ENCODE assay signal across 11 mouse cellular contexts in genomic region chr6:51069945-51070344, GRCm38 (mm10).
DNase-seq lines count a peak whose midpoint lies in the region; ATAC-seq and TF ChIP-seq lines count a peak whose summit lies in the region.
"Had no signal": no experiment of that assay in that cellular context is flagged by ENCODE, and none has a peak within 500 bp of the region (broad histone marks: within the 10 kb centered on the region; RNA-seq: fewer than 3 reads in every experiment).

No protein-coding gene starts in this region.

- WGBS in hindbrain, embryonic 10.5 days = 66% methylated on average over 5 of the region's 5 CpGs
- WGBS in hindbrain, postnatal 0 days = 33% methylated on average over 5 of the region's 5 CpGs
- WGBS in neural tube, embryonic 12.5 days = 18% methylated on average over 5 of the region's 5 CpGs
- 47% methylated on average over 5 of the region's 5 CpGs for WGBS in limb, embryonic 11.5 days
- WGBS in cerebellum, adult 2 months = 61% methylated on average over 5 of the region's 5 CpGs

- H3K4me1 ChIP-seq in hindbrain, embryonic 10.5 days (replicated peaks) = peaks cover 57% of the 10 kb centered on the region
- 0 out of 2 replicates have a peak, but pooled peaks cover 10% of the 10 kb centered on the region for H3K4me1 ChIP-seq in hindbrain, postnatal 0 days (ENCODE audit: insufficient read depth, low read length)
- H3K4me1 ChIP-seq in neural tube, embryonic 12.5 days = peaks cover 24% of the 10 kb centered on the region
- peaks cover 22% of the 10 kb centered on the region for H3K4me1 ChIP-seq in limb, embryonic 11.5 days (ENCODE audit: control insufficient read depth, insufficient read depth, low read length)
- H3K4me1 ChIP-seq in cerebellum, adult 2 months (ENCODE audit: control insufficient read depth, insufficient read depth, low read length) = no peaks in the 10 kb centered on the region

- H3K27ac ChIP-seq in hindbrain, embryonic 10.5 days = peak overlapping the region; percentile 88
- H3K27ac ChIP-seq in hindbrain, postnatal 0 days = no peak overlapping the region
- no peak overlapping the region for H3K27ac ChIP-seq in neural tube, embryonic 12.5 days
- peak overlapping the region; percentile 23; the same call in 1 of the 2 replicates for H3K27ac ChIP-seq in limb, embryonic 11.5 days (replicated peaks; ENCODE audit: low read depth, low read length)
- no peak overlapping the region for H3K27ac ChIP-seq in cerebellum, adult 2 months (ENCODE audit: insufficient read depth, low read length)

- H3K9ac ChIP-seq in hindbrain, postnatal 0 days (replicated peaks; ENCODE audit: low read length) = no peak overlapping the region
- H3K9ac ChIP-seq in neural tube, embryonic 12.5 days = no peak overlapping the region
- no peak overlapping the region for H3K9ac ChIP-seq in limb, embryonic 11.5 days (ENCODE audit: low read length)

- H3K27me3 ChIP-seq in hindbrain, embryonic 10.5 days (ENCODE audit: insufficient read depth, poor library complexity, severe bottlenecking) = 0 out of 2 replicates have a peak, but pooled peaks cover 3% of the 10 kb centered on the region
- H3K27me3 ChIP-seq in hindbrain, postnatal 0 days (ENCODE audit: insufficient read depth, low read length) = no peaks in the 10 kb centered on the region
- H3K27me3 ChIP-seq in neural tube, embryonic 12.5 days (replicated peaks) = no peaks in the 10 kb centered on the region
- no peaks in the 10 kb centered on the region for H3K27me3 ChIP-seq in limb, embryonic 11.5 days (ENCODE audit: control insufficient read depth, insufficient read depth, low read length)
- H3K27me3 ChIP-seq in cerebellum, adult 2 months (ENCODE audit: control insufficient read depth, insufficient read depth, low read length) = no peaks in the 10 kb centered on the region

- ATAC-seq in hindbrain, postnatal 0 days = no peak
- ATAC-seq in neural tube, embryonic 12.5 days (ENCODE audit: low FRiP score, low read depth) = no peak
- no peak for ATAC-seq in limb, embryonic 11.5 days (ENCODE audit: insufficient number of reproducible peaks, low FRiP score, low TSS enrichment, low read depth)

- no peak for TF ChIP-seq CTCF in hindbrain, postnatal 0 days (IDR thresholded peaks at IDR 0.05; ENCODE audit: low read depth)
- TF ChIP-seq CTCF in cerebellum, adult 2 months (IDR thresholded peaks at IDR 0.05; ENCODE audit: borderline replicate concordance, insufficient read depth, low read depth, low read length) = no peak

- H3K4me2 ChIP-seq in hindbrain, postnatal 0 days (ENCODE audit: low read depth, low read length) = no peak overlapping the region
- peak overlapping the region; percentile 19 for H3K4me2 ChIP-seq in neural tube, embryonic 12.5 days (replicated peaks)
- H3K4me2 ChIP-seq in limb, embryonic 11.5 days (ENCODE audit: low read depth, severe bottlenecking) = no peak overlapping the region

- H3K4me3 ChIP-seq in hindbrain, embryonic 10.5 days = no peak overlapping the region
- no peak overlapping the region for H3K4me3 ChIP-seq in hindbrain, postnatal 0 days (ENCODE audit: low read length)
- H3K4me3 ChIP-seq in neural tube, embryonic 12.5 days = no peak overlapping the region
- no peak overlapping the region for H3K4me3 ChIP-seq in limb, embryonic 11.5 days (ENCODE audit: low read depth, low read length)
- H3K4me3 ChIP-seq in cerebellum, adult 2 months (replicated peaks; ENCODE audit: insufficient read depth, low read depth, low read length) = no peak overlapping the region

- no peak for TF ChIP-seq POLR2A in cerebellum, adult 2 months (IDR thresholded peaks at IDR 0.05; ENCODE audit: borderline replicate concordance, insufficient read depth, low read length)

- H3K9me3 ChIP-seq in hindbrain, embryonic 10.5 days = no peaks in the 10 kb centered on the region
- no peaks in the 10 kb centered on the region for H3K9me3 ChIP-seq in hindbrain, postnatal 0 days (ENCODE audit: low read length)
- H3K9me3 ChIP-seq in neural tube, embryonic 12.5 days = no peaks in the 10 kb centered on the region
- H3K9me3 ChIP-seq in limb, embryonic 11.5 days (ENCODE audit: control insufficient read depth, low read length) = no peaks in the 10 kb centered on the region

- no peaks in the 10 kb centered on the region for H3K36me3 ChIP-seq in hindbrain, embryonic 10.5 days
- H3K36me3 ChIP-seq in hindbrain, postnatal 0 days (ENCODE audit: insufficient read depth, low read length) = no peaks in the 10 kb centered on the region
- H3K36me3 ChIP-seq in neural tube, embryonic 12.5 days = no peaks in the 10 kb centered on the region
- no peaks in the 10 kb centered on the region for H3K36me3 ChIP-seq in limb, embryonic 11.5 days (ENCODE audit: control insufficient read depth, insufficient read depth, low read length)

- no peak for DNase-seq in hindbrain, embryonic 10.5 days (ENCODE audit: low spot score)
- no peak for DNase-seq in hindbrain, postnatal 0 days (ENCODE audit: low spot score)
- no peak for DNase-seq in neural tube, embryonic 10.5 days (ENCODE audit: extremely low spot score, low spot score)
- DNase-seq in limb, embryonic 11.5 days (ENCODE audit: low spot score) = no peak
- DNase-seq in cerebellum, adult 2 months = no peak
- DNase-seq in spleen, postnatal 10 days (ENCODE audit: low spot score in 2 of 2) = no peak
- DNase-seq: cerebellum, adult 18-20 months; liver; lung, adult 18-20 months; thymus, postnatal 4 days had no signal

Comparison
In these comparisons a context has a peak if more than half of its experiments do, and no peak if none do; other contexts are left out.
1. H3K27ac ChIP-seq: peak in hindbrain, embryonic 10.5 days (single experiment) and limb, embryonic 11.5 days (single experiment); none in hindbrain, postnatal 0 days (single experiment), neural tube, embryonic 12.5 days (single experiment) and cerebellum, adult 2 months (single experiment).